Mouse (Mus musculus) ZHBTc4 (cell line): ENCODE data around the gene Gstt3.

Experiments
- DNase-seq: peaks from one replicate; pipeline ENCODE4 v3.0.0-alpha.2; 2011; ENCODE audit warnings: low read depth, low spot score

Gstt3 gene

DNA sequence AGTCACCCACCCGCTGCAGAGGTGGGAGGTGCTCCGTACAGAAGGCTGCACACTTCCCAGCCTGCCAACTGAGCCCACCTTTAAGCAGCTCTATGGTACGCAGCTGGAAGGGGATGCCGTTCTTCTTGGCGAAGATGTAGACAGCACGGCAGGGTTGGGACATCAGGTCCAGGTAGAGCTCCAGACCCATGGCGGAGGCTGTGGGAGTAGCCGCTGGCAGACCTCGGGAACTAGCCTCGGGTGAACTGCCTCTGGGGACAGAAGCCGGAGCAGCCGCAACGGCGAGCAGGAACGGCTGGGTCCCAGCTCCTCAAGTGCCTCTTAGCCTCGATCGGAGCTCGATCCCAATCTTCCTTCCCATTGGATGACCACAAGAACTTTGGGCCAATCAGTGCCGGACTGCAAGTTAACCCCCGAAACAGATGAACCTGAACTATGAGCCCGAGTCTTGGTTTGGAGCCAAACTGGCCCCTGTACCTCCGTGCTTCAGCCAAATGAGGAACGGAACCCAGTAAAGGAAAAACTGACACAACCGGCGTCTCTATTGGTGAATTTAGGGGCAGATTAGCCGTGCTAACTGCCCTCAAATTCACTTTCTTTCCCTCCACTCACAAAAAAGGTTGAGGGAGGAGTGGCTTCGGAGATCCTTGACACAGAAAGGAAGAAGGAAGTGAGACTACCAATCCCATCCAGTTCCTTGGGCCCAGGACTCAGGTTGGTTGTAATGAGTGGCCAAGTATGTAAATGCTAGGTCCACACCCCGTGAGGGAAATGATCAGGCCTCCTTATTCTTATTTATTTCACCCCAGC, at the start of gene Gstt3, which contains the start of gene Gm20441:
Gstt3 (minus strand) TSS at position 646 of the 810 bp plus-strand sequence.
Gm20441 (minus strand) TSS at position 186 of the 810 bp plus-strand sequence.
- peak; percentile 85 for DNase-seq

DNA sequence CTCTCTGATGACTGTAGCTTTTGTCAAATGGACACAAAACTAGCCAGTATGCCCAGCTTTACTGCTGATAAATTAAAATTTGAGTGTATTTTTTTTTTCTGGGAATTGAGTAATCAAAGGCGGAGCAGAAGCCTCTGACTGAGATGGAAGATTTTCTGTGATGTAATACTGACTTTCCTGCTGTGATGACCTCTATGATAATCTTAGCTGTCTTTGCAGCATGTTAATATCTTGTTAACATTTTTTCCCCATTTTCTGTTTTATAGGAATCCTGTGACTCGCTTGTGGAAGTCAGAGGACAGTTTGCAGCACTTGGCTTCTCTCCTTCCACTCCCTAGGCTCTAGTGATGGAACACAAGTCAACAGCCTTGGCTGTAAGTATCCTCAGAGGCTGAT, 49.1 kb upstream of the Gstt3 start:
- no peak for DNase-seq

DNA sequence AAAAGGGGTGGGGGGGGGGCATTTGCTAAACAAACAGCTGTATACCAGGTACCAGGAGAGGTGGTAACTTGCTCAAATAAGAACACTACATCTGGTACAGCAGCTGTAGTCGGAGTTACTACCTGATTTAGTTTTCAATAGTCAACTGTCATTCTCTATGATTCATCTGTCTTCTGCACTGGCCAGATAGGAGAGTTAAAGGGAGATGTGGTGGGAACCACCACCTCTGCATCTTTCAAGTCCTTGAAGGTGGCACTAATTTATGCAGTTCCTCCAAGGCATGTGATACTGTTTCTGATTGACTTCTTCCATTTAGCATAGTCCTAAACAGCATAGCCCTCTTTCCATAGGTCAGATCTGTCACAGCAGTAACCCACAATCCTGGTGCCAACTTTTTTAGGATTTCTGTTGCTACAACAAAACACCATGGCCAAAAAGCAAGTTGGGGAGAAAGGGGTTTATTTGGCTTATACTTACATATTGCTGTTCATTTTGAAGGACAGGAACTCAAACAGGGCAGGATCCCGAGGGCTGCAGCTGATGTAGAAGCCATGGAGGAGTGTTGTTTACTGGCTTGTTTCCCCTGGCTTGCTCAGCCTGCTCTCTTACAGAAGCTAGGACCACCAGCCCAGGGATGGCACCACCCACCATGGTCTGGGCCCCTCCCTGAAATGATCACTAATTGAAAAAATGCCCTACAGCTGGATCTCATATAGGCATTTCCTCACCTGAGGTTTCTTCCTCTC, 48.5 kb upstream of the Gstt3 start:
- no peak for DNase-seq

DNA sequence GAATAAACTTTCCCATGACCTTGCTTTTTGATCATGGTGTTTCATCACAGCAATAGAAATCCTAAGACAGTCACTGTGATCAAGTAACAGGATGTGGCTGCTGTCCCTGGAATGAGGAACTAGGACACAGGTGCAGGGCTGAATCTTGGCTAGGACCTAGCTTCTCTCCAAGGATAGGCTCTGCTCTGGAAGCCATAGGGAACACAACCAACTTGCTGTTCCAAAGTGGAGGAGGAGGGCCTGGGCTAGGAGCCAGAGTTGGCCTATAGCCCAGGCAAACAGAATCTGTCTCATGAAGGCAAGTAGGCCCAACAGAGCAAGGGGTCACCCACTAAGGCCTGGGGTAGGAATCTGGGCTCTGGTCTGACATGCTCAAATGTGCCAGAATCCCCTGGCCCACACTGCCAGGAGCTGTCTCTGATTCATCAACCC, 47.3 kb upstream of the Gstt3 start:
- DNase-seq, result no peak

DNA sequence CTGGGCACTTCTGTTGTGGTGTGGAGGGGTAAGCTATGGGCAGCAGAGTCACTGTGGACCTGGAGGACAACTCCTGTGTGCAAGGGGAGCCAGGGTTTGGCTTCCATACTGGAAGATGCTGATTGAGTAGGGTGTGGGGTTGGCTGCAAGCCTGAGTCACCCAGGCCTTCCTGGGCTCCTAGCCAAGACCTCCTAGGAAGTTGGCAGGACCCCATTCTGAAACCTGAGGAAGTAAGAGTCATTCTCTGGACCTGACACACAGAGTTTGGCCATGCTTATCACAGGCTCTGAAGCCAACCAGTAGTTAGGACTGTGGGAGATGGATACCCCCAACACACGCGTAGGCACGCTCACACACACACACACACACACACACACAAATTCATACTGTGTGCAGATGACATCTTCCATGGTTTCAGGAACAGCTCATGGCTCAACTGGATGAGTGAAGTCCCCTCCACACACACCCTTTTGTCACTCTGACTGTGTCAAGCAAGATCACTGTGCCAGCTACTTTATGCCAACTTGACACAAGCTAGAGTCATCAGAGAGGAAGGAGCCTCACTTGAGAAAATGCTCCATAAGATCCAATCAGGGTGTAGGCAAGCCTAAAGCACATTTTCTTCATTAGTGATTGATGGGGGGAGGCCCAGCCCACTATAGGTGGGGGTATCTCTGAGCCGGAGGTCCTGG, 46.6 kb upstream of the Gstt3 start:
- no peak for DNase-seq

DNA sequence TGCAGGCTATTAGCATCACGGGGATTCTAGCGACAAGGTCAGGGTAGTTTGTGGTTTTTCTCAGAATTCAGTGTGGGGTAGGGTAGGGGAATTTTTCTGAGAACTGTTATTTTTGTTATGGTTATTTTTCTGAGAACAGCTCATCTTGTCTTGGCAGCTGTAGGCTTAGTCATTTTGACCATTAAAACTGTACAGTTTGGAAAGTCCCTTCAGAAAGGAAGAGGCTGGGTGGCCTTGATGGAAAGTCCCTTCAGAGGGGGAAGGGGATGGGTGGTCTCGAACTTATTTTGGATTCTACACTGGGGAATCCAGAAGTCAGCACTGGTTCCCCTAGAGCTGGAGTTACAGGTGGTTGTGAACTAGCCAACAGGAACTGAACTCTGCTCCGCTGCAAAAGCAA, 43.3 kb upstream of the Gstt3 start:
- no peak for DNase-seq

DNA sequence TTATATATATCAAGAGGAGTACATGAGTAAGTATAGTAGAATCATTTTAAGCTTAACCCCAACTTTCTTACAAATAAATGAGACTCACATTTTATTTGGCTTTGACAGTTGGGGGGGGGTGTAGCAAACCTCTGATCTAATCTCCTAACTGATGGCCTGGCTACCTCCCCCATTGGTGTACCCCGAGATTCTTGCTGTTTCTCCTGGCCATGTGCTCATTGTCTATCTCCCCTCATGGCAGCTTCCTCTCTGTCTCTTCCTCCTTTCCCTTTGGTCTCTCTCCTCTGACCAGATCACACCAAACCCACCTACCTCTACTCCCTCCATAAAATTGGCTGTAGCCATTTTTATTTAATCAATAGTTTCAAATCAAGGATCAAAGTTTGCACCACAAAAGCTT, 42.6 kb upstream of the Gstt3 start:
- no peak for DNase-seq

DNA sequence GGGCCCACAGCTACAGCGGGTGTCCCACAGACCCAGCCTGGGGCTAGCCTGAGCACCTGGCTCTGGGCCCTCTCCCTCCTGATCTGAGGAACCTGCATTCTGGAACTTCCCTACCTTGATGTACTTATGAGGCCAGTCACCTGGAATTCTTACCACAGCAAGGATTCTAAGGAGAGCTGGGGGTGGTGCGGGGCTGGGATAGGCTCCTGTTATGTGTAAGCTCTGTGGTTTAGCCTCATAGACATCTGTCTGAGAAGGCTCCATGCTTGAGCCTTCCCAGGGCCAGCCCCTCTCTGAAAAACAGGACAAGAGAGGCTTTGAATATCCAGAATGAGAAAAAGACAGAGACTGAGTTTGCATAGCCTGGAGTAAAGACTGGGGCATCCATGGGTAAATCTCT, 41.2 kb upstream of the Gstt3 start, which contains the start of gene Gstt4:
Gstt4 (minus strand) TSS at position 101 of the 400 bp plus-strand sequence.
- DNase-seq, result no peak

DNA sequence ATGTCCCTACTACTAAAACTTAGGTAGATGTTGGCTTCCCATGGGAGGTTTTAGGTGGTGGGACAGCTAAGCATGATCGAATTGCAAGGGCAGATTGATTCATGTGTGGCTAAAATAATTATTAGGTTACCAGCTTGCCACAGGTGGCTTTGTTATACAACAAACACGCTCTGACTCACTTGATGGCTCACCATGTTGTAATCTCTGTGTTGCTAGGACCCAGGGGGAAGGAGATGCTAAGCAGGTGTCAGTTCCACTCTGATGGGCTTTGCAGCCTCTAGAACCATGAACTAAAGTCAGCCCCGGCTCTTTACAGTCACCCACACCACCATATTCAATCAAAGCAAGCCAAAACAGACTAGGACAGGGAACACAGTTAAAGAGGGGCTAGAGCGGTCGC, 38.7 kb upstream of the Gstt3 start:
- no peak for DNase-seq

DNA sequence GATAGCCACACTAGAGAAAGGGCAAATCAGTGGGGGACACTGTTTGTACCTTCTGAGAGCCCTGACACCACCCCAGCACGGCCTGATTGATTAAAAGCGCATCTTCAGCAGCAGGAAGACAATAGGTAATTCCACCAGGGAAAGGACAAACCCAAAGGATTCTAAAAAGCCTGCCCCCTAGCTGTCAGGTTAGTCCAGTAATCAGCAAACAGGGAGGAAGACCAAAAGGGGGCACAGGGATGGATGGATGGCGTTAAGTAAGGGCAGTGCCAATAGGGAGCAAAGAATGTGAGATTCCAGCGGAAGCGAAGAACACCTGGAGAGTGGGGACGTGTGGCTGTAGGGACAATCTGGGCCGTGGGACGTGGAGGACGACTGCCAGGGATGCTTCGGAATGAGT, 37.4 kb upstream of the Gstt3 start:
- peak; percentile 34 for DNase-seq

DNA sequence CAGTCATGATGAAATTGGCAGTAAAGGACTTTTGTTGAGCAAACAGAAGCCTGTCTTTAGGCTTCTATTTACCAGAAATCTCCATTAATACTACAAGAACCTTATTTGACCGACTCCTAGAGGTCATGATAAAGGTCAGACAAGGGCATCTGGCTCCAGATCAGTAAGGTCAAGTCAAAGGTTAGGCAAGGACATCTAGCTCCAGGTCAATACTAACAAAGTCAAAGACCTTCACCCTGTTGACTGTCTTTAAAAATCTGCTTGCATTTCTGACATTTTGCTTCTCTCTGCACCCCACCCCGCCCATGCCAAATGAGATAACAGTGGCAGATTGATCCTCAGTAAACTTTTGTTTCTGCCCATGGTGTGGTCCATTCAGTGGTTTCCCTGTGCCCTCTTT, 23.0 kb upstream of the Gstt3 start:
- DNase-seq, result no peak

DNA sequence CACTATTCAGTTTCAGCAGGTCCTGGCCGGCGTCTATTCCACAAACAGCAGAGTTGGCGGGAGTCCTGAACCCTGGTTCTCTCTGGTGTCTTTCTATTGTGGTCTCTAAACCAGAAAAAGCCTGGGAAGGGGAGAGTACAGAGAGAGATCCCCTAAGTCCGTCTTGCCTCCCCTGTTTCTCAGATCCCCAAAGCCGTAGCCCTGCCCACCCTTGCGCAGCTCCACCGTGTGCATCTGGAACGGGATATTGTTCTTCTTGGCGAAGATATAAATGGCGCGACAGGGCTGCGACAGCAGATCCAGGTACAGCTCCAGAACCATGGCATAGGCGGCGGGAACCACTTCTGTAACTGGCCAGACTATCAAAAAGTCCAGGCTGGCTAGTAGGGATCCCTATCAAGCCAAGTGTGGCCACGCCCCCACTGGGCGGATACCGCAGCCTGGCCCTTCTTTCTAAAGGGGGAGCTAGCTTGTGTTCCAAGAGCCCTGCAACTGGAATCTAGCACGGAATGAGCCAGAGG, 17.0 kb upstream of the Gstt3 start, which contains the start of gene Gstt1:
Gstt1 (minus strand) TSS at position 409 of the 521 bp plus-strand sequence.
- peak; percentile 36 for DNase-seq

DNA sequence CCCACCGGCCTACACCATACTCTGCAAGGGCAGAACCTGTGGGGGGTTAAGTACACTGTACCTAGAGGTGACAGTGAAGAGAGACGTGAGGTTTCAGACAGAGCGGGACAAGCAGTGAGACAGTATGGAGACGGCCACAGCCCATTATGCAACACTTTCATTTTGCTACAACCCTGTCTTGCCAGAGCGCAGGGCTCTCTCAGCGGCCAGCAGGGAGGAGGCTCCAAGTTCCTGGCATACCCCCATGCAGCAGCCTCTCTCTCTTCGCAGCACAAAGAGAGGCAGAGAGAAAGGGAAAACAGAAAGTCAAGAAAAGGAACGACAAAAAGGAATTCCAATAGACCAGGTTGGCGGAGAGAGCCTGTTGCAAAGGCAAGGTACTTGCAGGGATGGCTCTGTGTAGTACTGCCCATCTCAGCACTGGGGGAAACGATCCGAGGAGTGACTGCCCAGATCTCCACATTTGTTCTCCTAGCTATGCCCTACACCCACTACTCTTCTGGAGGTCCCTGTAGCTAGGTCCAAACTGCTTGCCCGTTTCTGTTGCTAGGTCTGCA, 16.5 kb upstream of the Gstt3 start:
- DNase-seq, result peak; percentile 16

DNA sequence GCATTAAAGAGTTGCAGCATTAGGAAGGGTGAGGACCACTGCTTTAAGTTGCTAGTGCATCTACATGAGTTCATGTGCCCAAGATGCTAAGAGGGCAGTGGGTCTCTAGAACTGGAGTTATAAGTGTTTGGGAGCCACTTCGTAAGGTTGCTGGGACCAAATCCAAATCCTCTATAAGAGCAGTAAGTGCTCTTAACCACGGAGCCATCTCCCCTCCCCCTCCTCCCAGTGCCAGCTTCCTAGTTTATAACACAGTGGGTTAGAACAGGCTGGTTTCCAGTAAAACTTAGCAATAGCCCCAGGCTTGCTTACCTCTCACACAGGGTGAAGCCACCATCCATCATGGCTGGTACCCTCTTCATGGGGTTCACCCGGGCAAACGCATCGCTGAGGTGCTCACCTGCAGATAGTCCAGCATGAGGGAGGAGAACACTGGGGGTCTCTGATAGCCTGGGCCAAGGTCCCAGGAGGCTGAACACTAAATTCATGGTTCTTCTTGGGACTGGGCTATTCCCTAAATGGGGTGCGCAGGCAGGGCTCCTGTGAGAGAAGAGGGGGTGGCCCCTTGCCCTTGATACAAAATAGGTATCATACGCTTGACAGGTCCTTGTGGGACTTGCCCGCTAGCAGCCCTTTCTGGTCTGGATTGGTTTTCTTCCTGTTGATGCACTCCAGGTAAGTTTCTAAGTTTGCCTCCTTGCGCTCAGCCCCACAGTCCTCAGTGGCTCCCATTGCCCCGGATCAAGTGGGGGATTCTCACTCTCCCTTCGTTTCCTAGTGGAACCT, 15.7 kb upstream of the Gstt3 start:
- DNase-seq, result no peak

DNA sequence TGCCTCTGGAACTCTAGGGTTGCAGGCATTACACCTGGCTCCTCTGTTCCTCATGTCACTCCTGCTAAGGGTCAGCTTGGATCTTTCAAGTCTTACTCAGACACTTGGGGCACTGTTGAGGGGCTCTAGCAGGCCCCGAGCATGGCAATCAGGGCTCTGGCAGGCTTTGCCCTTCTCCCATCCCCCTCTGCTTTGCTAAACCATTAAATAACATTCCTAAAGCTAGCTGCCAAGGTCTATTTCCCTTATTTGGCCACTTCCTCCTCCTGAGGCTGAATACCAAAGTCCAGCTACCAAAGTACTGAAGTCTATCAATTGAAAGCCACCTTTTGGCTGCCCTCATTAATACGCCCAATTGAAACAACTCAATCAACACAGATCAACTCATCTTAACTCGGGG, 13.7 kb upstream of the Gstt3 start:
- DNase-seq, result peak; percentile 24

DNA sequence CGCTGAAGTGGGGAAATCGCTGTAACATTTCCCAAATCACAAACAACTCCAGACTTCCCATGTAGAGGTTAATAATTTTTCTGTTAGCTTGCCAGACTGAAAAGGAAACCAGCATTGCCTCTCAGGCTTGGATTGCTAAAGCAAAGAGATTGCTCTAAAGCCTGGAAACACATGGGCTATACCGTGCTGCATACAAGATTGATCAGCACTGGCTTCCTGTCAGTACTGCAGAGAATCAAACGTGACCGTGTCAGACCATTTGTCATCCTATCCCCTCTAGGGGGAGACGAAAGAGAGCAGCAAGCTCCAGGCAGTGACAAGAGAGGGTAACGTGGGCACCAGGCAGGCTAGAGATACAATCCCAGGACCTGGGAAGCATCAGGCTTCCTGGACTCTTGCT, 9.6 kb upstream of the Gstt3 start:
- peak; percentile 20 for DNase-seq

DNA sequence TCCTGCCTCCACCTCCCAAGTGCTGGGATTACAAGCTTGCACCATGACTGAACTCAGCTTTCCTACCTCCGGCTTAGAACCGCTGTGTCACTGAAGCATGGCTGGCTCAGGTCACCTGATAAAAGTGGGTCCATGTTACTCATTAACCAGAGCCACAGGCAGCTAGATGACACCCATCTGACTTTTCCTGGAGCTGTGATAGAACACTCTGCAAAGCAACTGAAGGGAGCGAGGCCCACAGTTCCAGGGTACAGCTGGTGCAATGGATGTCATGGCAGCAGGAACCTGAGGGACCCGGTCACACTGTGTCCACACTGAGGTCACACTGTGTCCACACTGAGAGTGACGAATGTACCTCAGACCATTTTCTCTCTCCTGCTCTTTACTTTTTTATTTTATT, 8.6 kb upstream of the Gstt3 start:
- DNase-seq, result no peak

DNA sequence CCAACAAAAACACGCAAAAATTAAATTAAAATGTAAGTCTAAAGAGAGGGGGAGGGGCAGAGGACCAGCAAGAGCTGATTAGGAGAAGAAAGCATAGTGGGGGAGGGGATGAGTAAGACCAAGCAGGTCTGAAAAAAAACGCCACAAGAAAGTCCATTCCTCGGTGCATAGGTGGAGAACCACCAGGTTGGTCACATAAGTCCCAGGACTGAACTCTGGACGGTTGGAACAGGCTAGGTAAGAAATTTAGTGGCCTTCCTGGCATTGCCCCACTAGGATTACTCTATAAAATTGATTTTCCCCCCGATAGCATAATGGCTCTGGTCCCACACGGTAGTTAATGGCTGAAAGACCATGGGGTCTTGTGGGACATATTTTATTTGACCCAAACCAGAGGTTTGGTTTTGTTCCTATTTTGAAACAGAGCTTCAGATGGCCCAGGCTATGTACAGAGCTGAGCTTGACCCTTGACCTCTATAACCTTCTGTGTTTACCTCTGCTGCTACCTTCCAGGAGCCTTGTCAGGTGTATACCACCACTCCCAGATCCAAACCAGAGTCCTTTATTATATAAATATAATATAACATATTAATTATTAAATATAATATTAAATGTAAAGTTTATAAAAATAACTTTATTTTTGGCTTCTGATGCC, 8.0 kb upstream of the Gstt3 start:
- peak; percentile 24 for DNase-seq

DNA sequence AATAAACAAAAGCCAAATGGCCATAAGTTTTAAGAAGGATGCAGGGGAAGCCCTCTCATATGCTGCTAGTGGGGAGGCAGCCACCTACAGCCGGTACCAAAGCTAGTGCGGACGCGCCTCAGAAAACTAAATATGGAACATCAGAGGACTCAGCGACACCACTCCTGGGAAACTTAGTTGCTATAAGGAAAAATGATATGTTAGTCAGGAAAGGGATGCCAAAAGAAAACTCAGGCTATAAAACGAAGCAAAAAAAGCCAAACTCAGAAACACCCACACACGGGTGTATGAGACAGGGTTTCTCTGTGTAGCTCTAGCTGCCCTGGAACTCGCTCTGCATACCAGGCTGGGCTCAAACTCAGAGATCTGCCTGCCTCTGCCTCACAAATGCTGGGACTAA, 7.1 kb upstream of the Gstt3 start:
- DNase-seq, result no peak

DNA sequence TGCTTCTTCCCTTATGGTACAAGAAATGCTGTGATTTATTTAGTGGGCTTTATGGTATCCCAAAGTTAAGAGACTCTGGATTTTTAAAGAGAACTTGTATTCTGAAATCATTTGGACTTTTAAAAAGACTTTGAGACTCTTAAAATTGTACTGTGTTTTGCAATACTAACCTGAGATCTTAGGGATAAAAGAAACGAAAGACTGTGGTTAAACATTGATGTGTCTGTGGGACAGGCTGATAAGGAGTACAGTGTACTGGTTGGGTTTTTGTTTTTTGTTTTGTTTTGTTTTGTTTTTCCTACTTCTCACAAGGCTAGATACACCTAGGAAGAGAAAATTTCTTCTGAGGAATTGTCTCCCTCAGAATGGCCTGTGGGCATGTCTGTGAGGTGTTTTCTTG, 4.2 kb upstream of the Gstt3 start:
- no peak for DNase-seq
